Mouse (Mus musculus) G1E (cell line): ENCODE results near the gene Cox14.

Source experiments
- CTCF ChIP-seq: IDR thresholded peaks from 2 replicates; pipeline ENCODE4 v1.5.1; 2012; ENCODE audit warnings: low read depth, low read length, inconsistent platforms, mixed read lengths
- GATA1 ChIP-seq: IDR thresholded peaks from 2 replicates; pipeline ENCODE4 v1.6.1; 2012; ENCODE audit warnings: borderline replicate concordance, low read length, inconsistent platforms, mixed read lengths
- GATA2 ChIP-seq: IDR thresholded peaks from 2 replicates; pipeline ENCODE4 v1.6.1; 2012; ENCODE audit warnings: low read depth, low read length, inconsistent platforms, borderline replicate concordance
- POLR2AphosphoS5 ChIP-seq: IDR thresholded peaks from 2 replicates; pipeline ENCODE4 v1.6.1; 2012; ENCODE audit warnings: low read depth, low read length, inconsistent platforms; ENCODE audit not compliant: insufficient replicate concordance
- TAL1 ChIP-seq: conservative IDR thresholded peaks from 2 replicates; pipeline ENCODE4 v1.6.1; 2012; ENCODE audit warnings: low read depth, low read length, inconsistent platforms, mixed read lengths

DNA sequence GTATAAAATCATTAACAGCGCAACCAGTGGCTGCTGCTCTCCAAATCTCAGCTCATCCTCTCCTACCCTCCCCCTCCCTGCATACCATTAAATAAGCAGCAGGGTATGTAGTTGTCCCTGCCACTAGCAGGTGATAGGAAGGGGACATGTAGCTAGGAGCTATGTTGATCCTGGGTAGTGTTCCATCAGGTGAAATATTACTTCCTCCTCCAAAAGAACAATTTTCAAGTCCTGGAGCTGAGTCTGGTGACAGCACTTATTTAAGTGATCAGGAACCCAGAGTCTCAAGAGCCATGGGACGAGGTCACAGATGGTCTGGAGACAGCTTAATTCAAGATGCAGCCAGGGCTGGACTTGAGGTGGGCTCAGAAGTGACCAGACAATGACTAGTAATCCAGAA lies 10.2 kb downstream of the Cox14 start:
- TF ChIP-seq CTCF (no peak), TAL1 (no peak), POLR2AphosphoS5 (no peak), GATA1 (no peak), GATA2 (no peak)
